Mouse (Mus musculus) hematopoietic stem cell, adult 5-6 weeks (primary cell): ENCODE measurements around the gene Syn3. TPM values are rescaled to one million over a fixed set of nuclear protein-coding genes. Genes with fewer than 3 reads are reported as not detected.
"Not testable (repeated sequence)": the region's sequence is repeated elsewhere in the genome, so short reads cannot be mapped to it uniquely, and the experiment has no call there.

Experiments used
- ATAC-seq, 2 experiments: fragments of 125-278 bp in 1 of 2; replicated peaks in 1 of 2; 2 replicates each; pipeline ENCODE4 v1.8.0; 2016 to 2017; ENCODE audit warnings: inconsistent platforms in 2 of 2, mild to moderate bottlenecking in 2 of 2, moderate number of reproducible peaks in 2 of 2, low read depth in 1 of 2, moderate TSS enrichment in 1 of 2; ENCODE audit not compliant: low FRiP score in 2 of 2, poor library complexity in 2 of 2, severe bottlenecking in 2 of 2, insufficient read depth in 1 of 2, low TSS enrichment in 1 of 2
- total RNA-seq: library from RNA; stranded (forward); fragments of 172-1452, 232-1000 nt; gene quantifications from 2 replicates; pipeline ENCODE4 v1.2.3, GENCODE M21; 2017

The Syn3 gene
- total RNA-seq, 1 experiment from 2014 or later: 2.6 TPM

DNA sequence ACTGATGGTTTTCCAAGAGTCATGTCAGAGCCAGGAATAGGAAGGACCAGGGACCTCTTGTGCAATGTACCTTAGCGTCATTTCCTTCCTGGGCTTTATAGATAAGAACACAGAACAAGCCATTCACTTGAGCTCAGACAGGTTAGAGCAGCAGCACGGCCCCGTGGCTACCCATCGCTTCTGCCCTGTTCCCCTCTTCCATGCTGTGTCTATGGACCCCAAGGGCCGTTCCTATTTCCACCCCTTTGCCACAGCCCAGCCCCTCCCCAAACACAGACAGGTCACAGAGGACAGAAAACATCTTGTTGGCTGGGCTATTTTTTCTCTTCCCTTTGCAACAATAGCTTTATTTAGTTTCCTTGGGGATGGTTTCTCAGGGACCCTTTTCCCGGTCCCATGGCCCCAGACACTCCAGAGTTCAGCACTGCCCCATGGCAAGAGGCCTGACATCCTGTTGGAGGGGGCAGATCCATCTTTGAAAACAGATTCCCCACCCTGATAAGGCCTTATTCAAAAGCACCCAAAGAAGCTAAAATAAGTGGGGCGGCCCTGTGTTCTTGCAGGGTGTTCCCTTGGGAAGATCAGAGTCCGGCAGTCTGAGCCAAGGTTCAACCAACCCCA is 359.5 kb downstream of the Syn3 start:
- peak; percentile 61 to 77 for ATAC-seq

GRCm38 (mm10) chr10:86137589-86138173 is 361.0 kb downstream of the Syn3 start:
- ATAC-seq: no peak

DNA sequence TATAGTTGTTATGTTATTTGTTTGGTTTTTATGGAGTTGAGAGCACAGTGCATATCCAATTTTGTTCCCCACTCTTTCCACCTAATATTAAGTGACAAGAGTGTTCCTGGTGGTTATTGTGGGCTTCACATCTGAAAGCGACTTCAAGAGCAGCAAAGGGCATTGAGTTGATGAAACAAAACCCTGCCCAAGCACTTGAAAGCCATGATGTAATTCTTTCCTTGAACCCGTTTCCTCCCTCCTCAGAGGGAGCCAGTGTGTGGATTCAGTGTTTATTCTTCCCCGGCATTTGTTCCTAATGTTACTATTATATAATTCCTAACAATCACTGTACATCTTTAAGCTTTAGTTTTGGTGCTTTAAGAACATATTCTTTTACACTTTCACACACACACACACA is 361.6 kb downstream of the Syn3 start:
- no peak for ATAC-seq

DNA sequence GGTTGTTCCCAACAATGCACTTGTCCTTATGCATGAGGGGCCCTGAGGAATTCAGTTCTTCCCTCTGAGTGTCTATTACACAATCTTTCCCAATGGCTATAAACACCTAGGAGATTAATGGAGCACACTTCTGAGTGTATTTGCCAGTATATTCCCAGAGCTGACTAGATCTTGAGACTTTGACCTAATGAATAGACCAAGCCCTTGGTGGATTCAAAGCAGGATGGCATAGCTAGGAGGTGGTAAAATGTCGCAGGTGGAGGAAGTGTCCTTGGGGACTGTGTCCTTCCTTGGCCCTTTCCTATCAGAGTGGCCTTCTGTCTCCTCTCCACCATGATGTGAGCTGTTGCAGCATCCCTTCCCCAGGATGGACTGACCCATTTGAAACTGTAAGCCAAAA is 362.4 kb downstream of the Syn3 start:
- ATAC-seq: no peak

DNA sequence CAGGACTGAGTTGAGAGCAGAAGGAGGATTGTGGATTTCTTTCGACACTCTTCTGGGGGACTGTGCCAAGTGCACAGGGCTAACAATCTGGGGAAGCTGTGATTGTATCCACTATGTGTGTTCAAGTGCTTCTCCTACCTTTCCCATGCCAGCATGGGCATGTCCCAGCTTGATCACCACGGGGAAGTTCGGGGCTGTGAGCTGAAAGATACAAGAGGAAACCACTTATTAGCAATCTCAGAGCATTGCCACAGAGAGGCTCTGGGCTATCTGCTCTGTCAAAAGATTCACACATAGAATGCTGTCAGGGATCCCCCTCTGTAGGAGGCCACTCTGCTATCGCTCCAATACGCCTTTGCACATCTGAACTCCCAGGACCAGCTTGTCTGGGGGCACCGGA is 363.8 kb downstream of the Syn3 start:
- no peak for ATAC-seq

DNA sequence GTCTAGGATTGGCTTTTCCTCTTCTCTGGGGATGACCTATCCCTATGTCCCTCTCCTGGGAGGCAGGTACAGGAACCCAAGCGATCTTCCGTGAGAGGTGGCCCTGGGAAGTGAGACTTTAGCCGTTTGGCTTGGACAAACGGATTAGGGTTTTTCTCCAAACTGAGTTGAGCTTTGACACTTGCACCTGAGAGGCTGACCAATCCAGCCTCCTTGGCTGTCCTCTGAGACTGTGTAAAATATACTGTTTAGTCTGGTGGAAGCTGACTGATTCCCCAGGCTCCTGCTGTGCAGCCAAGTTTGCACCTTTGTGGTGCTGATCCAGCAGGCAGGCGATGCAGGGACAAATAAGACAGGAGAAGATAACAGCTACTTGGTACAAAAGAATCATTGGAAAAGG is 364.4 kb downstream of the Syn3 start:
- ATAC-seq: no peak

DNA sequence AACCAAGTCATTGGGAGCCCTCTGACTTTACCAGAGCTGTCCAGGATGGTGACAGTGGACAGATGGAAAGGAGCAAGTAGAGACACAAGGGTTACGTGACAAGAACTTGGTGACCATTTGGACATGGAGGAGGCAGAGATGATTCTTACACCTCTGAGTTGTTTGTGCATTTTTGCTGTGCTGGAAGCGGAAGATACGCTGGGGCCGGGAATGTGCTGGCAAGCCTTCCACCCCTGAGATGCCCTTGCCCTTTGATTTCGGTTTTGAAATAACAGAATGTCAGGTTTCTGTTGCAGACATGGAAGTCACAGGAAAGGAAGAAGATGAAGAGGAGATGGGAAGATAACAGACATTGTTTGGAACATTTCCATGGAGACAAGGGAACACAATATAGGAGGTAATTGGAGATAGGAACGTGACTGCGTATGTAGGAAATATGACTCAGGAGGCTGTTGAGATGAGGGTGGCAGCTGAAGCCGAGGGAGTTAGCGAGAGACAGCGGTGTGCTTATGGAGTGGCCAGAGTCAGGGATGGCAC is 366.2 kb downstream of the Syn3 start:
- ATAC-seq: no peak

DNA sequence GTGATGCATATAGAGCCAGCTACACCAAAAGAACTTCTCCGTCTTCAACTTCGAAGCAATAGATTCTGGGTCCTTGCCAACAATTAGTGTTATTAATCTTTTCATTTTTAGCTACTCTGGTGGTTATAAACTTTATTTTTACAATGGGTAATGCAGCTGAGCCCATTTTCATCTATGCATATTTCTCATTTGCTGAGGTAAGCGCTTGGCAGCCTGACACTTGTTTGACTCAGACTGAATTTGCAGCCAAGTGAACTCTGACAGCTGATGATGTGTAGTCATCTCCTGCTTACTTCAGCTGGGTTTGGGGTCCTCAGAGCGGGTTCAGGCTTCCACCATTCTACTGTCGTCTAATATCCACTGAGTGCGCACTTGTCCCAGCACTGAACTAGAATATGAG is 369.6 kb downstream of the Syn3 start:
- ATAC-seq: no peak

DNA sequence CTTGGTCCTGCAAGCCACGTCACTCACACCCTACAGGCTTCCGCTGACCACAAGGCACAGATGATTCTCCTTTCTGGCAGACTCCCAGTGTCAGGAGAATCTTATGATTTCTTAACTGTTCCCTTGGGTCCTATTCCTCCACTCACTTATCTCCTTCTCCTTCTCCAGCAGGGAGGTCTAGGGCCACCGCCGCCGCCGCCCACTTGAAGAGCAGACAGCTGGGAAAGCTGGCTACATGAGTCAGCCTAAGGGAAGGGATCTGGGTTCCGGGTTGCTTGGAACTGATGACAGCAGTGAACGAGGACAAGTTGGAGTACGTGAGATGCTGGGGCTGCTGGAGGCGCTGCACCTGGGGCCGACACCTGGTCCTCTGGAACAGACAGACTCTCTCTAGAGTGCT is 372.2 kb downstream of the Syn3 start:
- no peak for ATAC-seq

GRCm38 (mm10) chr10:86125421-86125820 is 373.3 kb downstream of the Syn3 start:
- no peak for ATAC-seq

GRCm38 (mm10) chr10:86124115-86124514 is 374.6 kb downstream of the Syn3 start:
- peak in 1 of 2 experiments; percentile 56; a peak in 1 of 4 replicates for ATAC-seq

GRCm38 (mm10) chr10:86123224-86123623 is 375.5 kb downstream of the Syn3 start:
- no peak for ATAC-seq

- ATAC-seq: not testable (repeated sequence)
These were observed 376.2 kb downstream of the Syn3 start for GRCm38 (mm10) chr10:86122456-86122855.

DNA sequence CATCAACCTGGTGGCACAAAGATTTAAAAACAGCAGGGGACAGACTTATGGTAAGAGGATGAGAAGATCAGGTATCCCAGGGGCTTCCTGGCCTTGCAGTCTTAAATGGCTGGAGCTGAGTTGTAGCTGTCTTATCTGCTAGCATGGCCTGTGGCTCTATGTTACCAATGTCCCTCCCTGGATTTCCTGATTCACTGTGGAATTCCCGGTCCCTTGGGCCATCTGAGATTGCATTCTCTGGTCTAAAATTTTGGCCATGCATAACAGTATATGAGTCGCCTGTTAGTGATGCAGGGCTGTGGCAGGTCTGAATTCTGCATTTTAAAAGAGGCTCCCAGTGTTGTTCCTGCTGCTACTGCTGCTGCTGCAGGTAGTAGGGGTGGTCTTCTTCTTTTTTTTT is 382.4 kb downstream of the Syn3 start:
- ATAC-seq: no peak

DNA sequence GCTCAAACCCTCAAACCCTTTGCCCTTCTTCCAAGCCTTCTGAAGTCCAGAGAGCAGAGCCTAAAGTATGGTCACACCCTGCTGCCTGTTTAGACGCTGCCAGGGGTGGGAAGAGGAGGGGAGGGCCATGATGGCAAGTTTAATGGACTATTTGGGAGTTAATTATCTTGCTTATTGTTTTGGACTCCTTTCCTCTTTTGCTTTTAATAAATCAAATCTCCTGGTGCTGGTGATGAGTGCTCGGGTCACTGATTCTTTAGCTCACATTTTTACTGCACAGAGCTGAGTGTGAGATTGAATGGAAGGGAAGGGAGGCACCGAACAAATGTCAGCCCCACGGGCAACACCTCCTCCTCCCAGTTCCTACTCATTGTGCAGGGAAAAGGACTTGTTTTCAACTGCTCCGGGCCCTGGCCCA is 384.3 kb downstream of the Syn3 start:
- no peak for ATAC-seq

DNA sequence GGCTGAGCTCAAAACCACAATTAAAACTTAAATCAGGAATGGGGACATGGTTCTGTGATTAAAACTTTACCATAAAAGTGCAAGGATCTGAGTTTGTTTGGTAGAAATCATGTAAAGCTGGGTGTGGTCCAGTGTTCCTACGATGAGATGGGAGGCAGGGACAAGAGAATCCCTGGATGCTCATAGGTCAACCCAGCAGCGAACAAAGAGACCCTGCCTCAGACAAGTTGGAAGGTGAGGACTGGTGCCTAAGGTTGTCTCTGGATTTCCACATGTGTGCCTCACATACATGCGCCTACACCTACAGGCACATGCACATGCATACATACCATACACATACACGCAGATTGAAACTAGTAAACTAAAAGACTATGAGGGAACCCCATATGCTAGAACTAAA is 389.9 kb downstream of the Syn3 start:
- ATAC-seq: no peak

DNA sequence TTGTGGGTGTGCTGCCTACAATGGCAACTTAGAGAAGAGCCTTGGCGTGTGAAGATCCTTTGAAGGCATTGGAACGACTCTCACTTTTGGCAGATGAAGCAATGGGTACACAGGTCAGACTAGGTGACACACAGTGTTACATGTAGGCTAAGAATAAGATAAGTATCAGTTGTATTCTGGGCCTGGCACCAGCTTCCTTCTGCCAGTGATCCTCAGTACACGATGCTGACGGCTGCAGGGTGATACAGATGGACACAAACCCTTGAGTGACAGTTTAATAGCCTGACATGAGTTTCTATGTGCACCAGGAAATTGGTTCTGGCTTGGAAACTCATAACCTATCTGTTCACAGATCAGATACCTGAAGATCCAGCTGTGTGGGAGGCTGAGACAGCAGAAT is 391.0 kb downstream of the Syn3 start:
- no peak for ATAC-seq

- ATAC-seq: no peak
These were observed 394.7 kb downstream of the Syn3 start for GRCm38 (mm10) chr10:86103976-86104375.

DNA sequence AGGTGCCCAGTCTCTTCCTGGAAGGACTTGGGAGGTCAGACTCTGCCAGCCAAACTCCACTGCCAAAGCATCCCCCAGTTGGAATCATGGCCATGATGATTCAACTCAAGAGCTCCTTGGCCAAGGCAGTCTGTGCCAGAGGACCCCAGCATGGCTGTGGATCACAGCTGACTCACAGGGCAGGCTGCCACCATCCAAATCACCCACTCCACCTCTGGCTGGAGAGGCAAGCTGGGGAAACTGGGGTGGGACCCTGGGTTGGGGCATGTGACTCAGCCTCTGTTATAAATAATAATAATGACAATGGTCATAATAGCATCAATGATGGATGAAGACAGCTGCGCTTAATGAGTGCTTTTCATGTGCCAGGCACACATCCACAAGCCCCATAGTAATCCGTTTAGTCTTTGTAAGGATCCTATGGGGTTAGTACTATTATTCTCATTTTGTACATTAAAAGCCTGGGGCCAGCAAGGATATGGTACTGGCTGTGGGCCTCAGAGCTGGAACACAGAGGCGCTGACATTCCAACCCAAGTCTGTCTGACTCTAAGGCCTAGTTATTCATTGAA is 398.3 kb downstream of the Syn3 start:
- ATAC-seq: no peak
